Mouse (Mus musculus): ENCODE results near the gene Tnfrsf13b.

DNA sequence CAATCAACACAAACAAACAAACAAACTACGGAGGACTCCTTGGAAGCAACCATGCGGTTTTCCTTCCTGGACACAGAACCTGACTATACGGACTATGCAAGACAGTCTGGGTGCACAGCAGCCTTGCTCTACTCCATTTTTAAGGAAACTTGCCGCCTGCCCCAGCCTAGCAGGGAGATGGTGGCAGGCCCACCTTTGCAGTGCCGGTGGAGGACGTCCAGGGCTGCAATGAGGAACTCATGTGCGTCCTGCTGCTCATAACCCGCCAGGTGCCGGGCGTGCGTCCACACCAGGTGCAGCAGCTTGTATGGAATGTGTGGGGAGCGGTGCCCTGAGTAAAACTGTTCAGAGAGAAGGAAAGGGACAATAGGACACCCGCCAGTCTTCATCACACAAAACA, 34.6 kb downstream of the Tnfrsf13b start:
- TF ChIP-seq CTCF (IDR thresholded peaks at IDR 0.05; ENCODE audit: low read depth, low read length) = no peak
- no peak for TF ChIP-seq GATA1 (IDR thresholded peaks at IDR 0.05; ENCODE audit: borderline replicate concordance, low read length)
- no peak for TF ChIP-seq TAL1 (conservative IDR thresholded peaks at IDR 0.05; ENCODE audit: low read depth, low read length)
